Mouse (Mus musculus): ENCODE results near the gene Hyou1.

DNA sequence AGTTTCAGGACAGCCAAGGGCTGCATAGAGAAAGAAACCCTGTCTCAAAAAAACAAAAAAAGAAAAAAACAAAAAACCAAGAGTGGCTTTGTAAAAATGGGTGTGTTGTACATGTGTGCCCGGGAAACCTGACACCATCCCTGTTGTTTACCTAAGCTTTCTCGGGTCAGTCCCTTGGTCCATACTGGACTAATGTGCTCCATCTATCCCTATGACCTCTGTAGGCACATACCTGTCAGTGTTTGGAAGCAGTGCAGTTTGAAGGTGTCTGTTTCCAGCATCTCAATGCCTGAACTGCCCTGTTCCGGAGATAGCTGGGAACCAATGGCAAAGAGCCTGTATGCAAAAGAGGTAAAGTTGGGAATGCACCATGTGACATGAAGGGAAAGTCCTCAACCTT, 25.7 kb downstream of the Hyou1 start:
- no peak for TF ChIP-seq POLR2A (IDR thresholded peaks at IDR 0.05; ENCODE audit: extremely low read depth, insufficient read depth, low read length)
- TF ChIP-seq CTCF (IDR thresholded peaks at IDR 0.05; ENCODE audit: extremely low read depth, insufficient read depth, low read length) = no peak

All from cortical plate, adult 2 months (tissue).